In genomic region chr11:94939280-94939679, GRCm38 (mm10) we compare ENCODE assay signal across 9 mouse cellular contexts. TPM values are rescaled to one million over a fixed set of nuclear protein-coding genes. Genes with fewer than 3 reads are reported as not detected.
A peak's percentile ranks its signal among the peaks of the same experiment; 100 is the strongest.
DNase-seq lines count a peak whose midpoint lies in the region; ATAC-seq and TF ChIP-seq lines count a peak whose summit lies in the region.
"Had no signal": no experiment of that assay in that cellular context is flagged by ENCODE, and none has a peak within 500 bp of the region (broad histone marks: within the 10 kb centered on the region; RNA-seq: fewer than 3 reads in every experiment).

No protein-coding gene starts in this region.

- 20% methylated on average over 4 of the region's 4 CpGs for WGBS in midbrain, embryonic 11.5 days
- 21% methylated on average over 4 of the region's 4 CpGs for WGBS in midbrain, embryonic 15.5 days
- 18% methylated on average over 4 of the region's 4 CpGs for WGBS in limb, embryonic 11.5 days
- 15% methylated on average over 4 of the region's 4 CpGs for WGBS in neural tube, embryonic 11.5 days

- H3K9me3 ChIP-seq in midbrain, embryonic 11.5 days (ENCODE audit: control insufficient read depth, low read length): no peaks in the 10 kb centered on the region
- no peaks in the 10 kb centered on the region for H3K9me3 ChIP-seq in midbrain, embryonic 15.5 days
- no peaks in the 10 kb centered on the region for H3K9me3 ChIP-seq in limb, embryonic 11.5 days (ENCODE audit: control insufficient read depth, low read length)
- H3K9me3 ChIP-seq in neural tube, embryonic 11.5 days (ENCODE audit: control insufficient read depth, low read length): no peaks in the 10 kb centered on the region

- ATAC-seq in midbrain, embryonic 11.5 days (ENCODE audit: low FRiP score): no peak
- no peak for ATAC-seq in midbrain, embryonic 15.5 days (replicated peaks)
- ATAC-seq in frontal cortex, adult (ENCODE audit: low TSS enrichment): peak; percentile 50; the same call in 1 of the 2 replicates
- ATAC-seq in limb, embryonic 11.5 days (ENCODE audit: insufficient number of reproducible peaks, low FRiP score, low TSS enrichment, low read depth): no peak
- no peak for ATAC-seq in neural tube, embryonic 11.5 days (ENCODE audit: insufficient read depth, low FRiP score, low TSS enrichment)

- H3K4me3 ChIP-seq in midbrain, embryonic 11.5 days (ENCODE audit: low read depth, low read length): no peak overlapping the region
- no peak overlapping the region for H3K4me3 ChIP-seq in midbrain, embryonic 15.5 days
- H3K4me3 ChIP-seq in bone marrow macrophage, adult 2 months (ENCODE audit: insufficient read depth, low read length): no peak overlapping the region
- H3K4me3 ChIP-seq in limb, embryonic 11.5 days (ENCODE audit: low read depth, low read length): no peak overlapping the region
- H3K4me3 ChIP-seq in neural tube, embryonic 11.5 days (ENCODE audit: low read depth, low read length): no peak overlapping the region
- H3K4me3 ChIP-seq: erythroblast, embryonic 14.5 days had no signal

- peaks cover 9% of the 10 kb centered on the region for H3K4me1 ChIP-seq in midbrain, embryonic 11.5 days (ENCODE audit: control insufficient read depth, insufficient read depth, low read length)
- H3K4me1 ChIP-seq in midbrain, embryonic 15.5 days: peaks cover 13% of the 10 kb centered on the region
- H3K4me1 ChIP-seq in bone marrow macrophage, adult 2 months (ENCODE audit: control insufficient read depth, insufficient read depth, low read length): peaks cover 2% of the 10 kb centered on the region; the same call in 1 of the 2 replicates
- H3K4me1 ChIP-seq in limb, embryonic 11.5 days (ENCODE audit: control insufficient read depth, insufficient read depth, low read length): peaks cover 14% of the 10 kb centered on the region
- H3K4me1 ChIP-seq in neural tube, embryonic 11.5 days (ENCODE audit: control insufficient read depth, insufficient read depth, low read length): no peaks in the 10 kb centered on the region

- peak; percentile 95 for DNase-seq in midbrain, embryonic 11.5 days (ENCODE audit: low spot score, missing footprints)
- peak; percentile 81 for DNase-seq in kidney, adult 18-20 months
- peak; percentile 84 for DNase-seq in limb, embryonic 11.5 days (ENCODE audit: low spot score)
- peak; percentile 78 for DNase-seq in neural tube, embryonic 11.5 days (ENCODE audit: low spot score)
- peak; percentile 64 for DNase-seq in thymus, postnatal 25 days

- TF ChIP-seq CTCF in bone marrow macrophage, adult 2 months (IDR thresholded peaks at IDR 0.05; ENCODE audit: low read depth, low read length): peak; percentile 86

- H3K27me3 ChIP-seq in midbrain, embryonic 11.5 days (ENCODE audit: control insufficient read depth, insufficient read depth, low read length): peaks cover 36% of the 10 kb centered on the region
- peaks cover 53% of the 10 kb centered on the region for H3K27me3 ChIP-seq in midbrain, embryonic 15.5 days (replicated peaks)
- no peaks in the 10 kb centered on the region for H3K27me3 ChIP-seq in limb, embryonic 11.5 days (ENCODE audit: control insufficient read depth, insufficient read depth, low read length)
- H3K27me3 ChIP-seq in neural tube, embryonic 11.5 days (ENCODE audit: control insufficient read depth, insufficient read depth, low read length): peaks cover 30% of the 10 kb centered on the region

- no peaks in the 10 kb centered on the region for H3K36me3 ChIP-seq in midbrain, embryonic 11.5 days (ENCODE audit: control insufficient read depth, insufficient read depth, low read length)
- no peaks in the 10 kb centered on the region for H3K36me3 ChIP-seq in midbrain, embryonic 15.5 days (replicated peaks)
- peaks cover 8% of the 10 kb centered on the region for H3K36me3 ChIP-seq in limb, embryonic 11.5 days (ENCODE audit: control insufficient read depth, insufficient read depth, low read length)
- no peaks in the 10 kb centered on the region for H3K36me3 ChIP-seq in neural tube, embryonic 11.5 days (ENCODE audit: control insufficient read depth, insufficient read depth, low read length)

- H3K4me2 ChIP-seq in midbrain, embryonic 11.5 days: no peak overlapping the region
- no peak overlapping the region for H3K4me2 ChIP-seq in midbrain, embryonic 15.5 days
- no peak overlapping the region for H3K4me2 ChIP-seq in limb, embryonic 11.5 days (ENCODE audit: low read depth, severe bottlenecking)
- no peak overlapping the region for H3K4me2 ChIP-seq in neural tube, embryonic 11.5 days (ENCODE audit: low read depth)

- H3K9ac ChIP-seq in midbrain, embryonic 11.5 days (ENCODE audit: low read length): no peak overlapping the region
- no peak overlapping the region for H3K9ac ChIP-seq in midbrain, embryonic 15.5 days
- H3K9ac ChIP-seq in limb, embryonic 11.5 days (ENCODE audit: low read length): no peak overlapping the region
- no peak overlapping the region for H3K9ac ChIP-seq in neural tube, embryonic 11.5 days (ENCODE audit: low read length)

- no peak for TF ChIP-seq POLR2A in bone marrow macrophage, adult 2 months (IDR thresholded peaks at IDR 0.05; ENCODE audit: borderline replicate concordance, low read depth, low read length)

- H3K27ac ChIP-seq in midbrain, embryonic 11.5 days (ENCODE audit: low read depth, low read length): no peak overlapping the region
- H3K27ac ChIP-seq in midbrain, embryonic 15.5 days: no peak overlapping the region
- no peak overlapping the region for H3K27ac ChIP-seq in bone marrow macrophage, adult 2 months (ENCODE audit: insufficient read depth, low read depth, low read length)
- no peak overlapping the region for H3K27ac ChIP-seq in limb, embryonic 11.5 days (replicated peaks; ENCODE audit: low read depth, low read length)
- H3K27ac ChIP-seq in neural tube, embryonic 11.5 days (ENCODE audit: low read depth, low read length): no peak overlapping the region

RNA-seq across cellular contexts. Expression of gene Col1a1, which starts 3.3 kb away (rescaled TPM):
- 128 and 136 TPM in 2 replicates for polyA plus RNA-seq in midbrain, embryonic 11.5 days (2014; fragmentation: Nextera tagmentation; extraction: Ambion mirVana)
- 82.7 and 92.9 TPM in 2 replicates for polyA plus RNA-seq in midbrain, embryonic 15.5 days (2015; fragmentation: Nextera tagmentation; extraction: Ambion mirVana)
- polyA plus RNA-seq in bone marrow macrophage, adult 2 months (2012; ENCODE audit: insufficient read depth, insufficient read length, missing spikeins): 15.8 and 18.5 TPM in 2 replicates
- polyA plus RNA-seq in limb, embryonic 11.5 days (2014; fragmentation: Nextera tagmentation; extraction: Ambion mirVana): 89.0 and 102 TPM in 2 replicates
- 111 and 128 TPM in 2 replicates for polyA plus RNA-seq in neural tube, embryonic 11.5 days (2014; fragmentation: Nextera tagmentation; extraction: Ambion mirVana)

RNA-seq across cellular contexts. Expression of gene Hils1, which starts 28.1 kb away (rescaled TPM):
- polyA plus RNA-seq in midbrain, embryonic 11.5 days (2014; fragmentation: Nextera tagmentation; extraction: Ambion mirVana): not detected in 2 replicates
- polyA plus RNA-seq in midbrain, embryonic 15.5 days (2015; fragmentation: Nextera tagmentation; extraction: Ambion mirVana): not detected in 2 replicates
- not detected in 2 replicates for polyA plus RNA-seq in bone marrow macrophage, adult 2 months (2012; ENCODE audit: insufficient read depth, insufficient read length, missing spikeins)
- not detected in 2 replicates for polyA plus RNA-seq in limb, embryonic 11.5 days (2014; fragmentation: Nextera tagmentation; extraction: Ambion mirVana)
- polyA plus RNA-seq in neural tube, embryonic 11.5 days (2014; fragmentation: Nextera tagmentation; extraction: Ambion mirVana): not detected in 2 replicates
- polyA plus RNA-seq: erythroblast, embryonic 14.5 days had no signal

RNA-seq across cellular contexts. Expression of gene Sgca, which starts 36.8 kb away (rescaled TPM):
- polyA plus RNA-seq in midbrain, embryonic 11.5 days (2014; fragmentation: Nextera tagmentation; extraction: Ambion mirVana): not detected in 2 replicates
- polyA plus RNA-seq in midbrain, embryonic 15.5 days (2015; fragmentation: Nextera tagmentation; extraction: Ambion mirVana): not detected in 2 replicates
- polyA plus RNA-seq in bone marrow macrophage, adult 2 months (2012; ENCODE audit: insufficient read depth, insufficient read length, missing spikeins): not detected in 2 replicates
- 0.60 and 0.70 TPM in 2 replicates for polyA plus RNA-seq in limb, embryonic 11.5 days (2014; fragmentation: Nextera tagmentation; extraction: Ambion mirVana)
- polyA plus RNA-seq in neural tube, embryonic 11.5 days (2014; fragmentation: Nextera tagmentation; extraction: Ambion mirVana): 1.9 and 2.2 TPM in 2 replicates
- polyA plus RNA-seq: erythroblast, embryonic 14.5 days had no signal

RNA-seq across cellular contexts. Expression of gene Ppp1r9b, which starts 51.6 kb away (rescaled TPM):
- 10.5 and 12.4 TPM in 2 replicates for polyA plus RNA-seq in midbrain, embryonic 11.5 days (2014; fragmentation: Nextera tagmentation; extraction: Ambion mirVana)
- 20.5 and 22.2 TPM in 2 replicates for polyA plus RNA-seq in midbrain, embryonic 15.5 days (2015; fragmentation: Nextera tagmentation; extraction: Ambion mirVana)
- 166 and 176 TPM in 2 replicates for polyA plus RNA-seq in bone marrow macrophage, adult 2 months (2012; ENCODE audit: insufficient read depth, insufficient read length, missing spikeins)
- 14.4 and 14.8 TPM in 2 replicates for polyA plus RNA-seq in limb, embryonic 11.5 days (2014; fragmentation: Nextera tagmentation; extraction: Ambion mirVana)
- 15.3 and 17.0 TPM in 2 replicates for polyA plus RNA-seq in neural tube, embryonic 11.5 days (2014; fragmentation: Nextera tagmentation; extraction: Ambion mirVana)
